Mouse (Mus musculus) C2C12 (cell line): ENCODE data around the gene Baiap2l1.

Source experiments
- MYOG ChIP-seq: IDR thresholded peaks from one replicate; pipeline ENCODE4 v1.6.1; 2011; ENCODE audit not compliant: control insufficient read depth, insufficient read length; ENCODE audit errors: extremely low read depth
- USF1 ChIP-seq: IDR thresholded peaks from one replicate; pipeline ENCODE4 v1.6.1; 2011; ENCODE audit warnings: low read depth, mild to moderate bottlenecking, control low read depth, moderate library complexity

DNA sequence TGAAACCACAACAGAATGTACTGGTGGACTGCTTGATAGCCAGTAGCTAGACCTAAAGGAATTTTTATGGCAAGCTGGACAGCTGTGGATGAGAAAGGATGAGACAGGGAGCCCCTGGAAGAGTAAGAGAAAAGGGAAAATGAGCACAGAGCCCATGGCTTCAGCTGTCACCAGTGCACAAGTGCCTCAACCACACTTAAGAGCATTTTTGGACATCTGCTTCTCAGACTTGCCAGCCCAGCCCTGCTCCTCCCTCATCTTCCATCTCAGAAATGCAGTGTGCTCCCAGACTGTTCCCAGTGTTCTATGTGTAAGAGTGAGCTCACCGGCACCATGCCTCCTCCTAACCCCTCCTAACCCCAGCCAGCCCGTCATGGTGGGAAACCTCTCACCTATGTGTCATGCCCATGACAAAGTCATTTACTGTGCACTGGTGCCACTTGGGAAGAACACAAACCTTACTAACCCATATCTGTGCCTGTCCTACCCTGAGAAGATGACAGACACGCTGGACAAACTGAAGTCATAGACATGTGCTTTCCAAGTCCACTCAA lies 70.6 kb downstream of the Baiap2l1 start:
- TF ChIP-seq USF1 (no peak), MYOG (no peak)
